Mouse (Mus musculus) forebrain, embryonic 16.5 days (tissue): ENCODE results near the gene Borcs6. TPM values are rescaled to one million over a fixed set of nuclear protein-coding genes. Genes with fewer than 3 reads are reported as not detected.

ENCODE experiments used
- ATAC-seq: fragments of 200-750 bp; cut with Nextera tagmentation; 2 replicates; pipeline ENCODE4 v1.8.0; 2017; ENCODE audit warnings: mild to moderate bottlenecking, moderate library complexity
- H3K27ac ChIP-seq: fragments of 300-500 bp; sonication (generic); 2 replicates; pipeline ENCODE4 v1.5.1; 2014; ENCODE audit warnings: low read length, control low read depth
- H3K27me3 ChIP-seq: fragments of 300-500 bp; sonication (generic); replicated peaks from 2 replicates; pipeline ENCODE4 v1.6.1; 2014; ENCODE audit warnings: low read length; ENCODE audit not compliant: control insufficient read depth, insufficient read depth
- H3K36me3 ChIP-seq: fragments of 300-500 bp; sonication (generic); 2 replicates; pipeline ENCODE4 v1.6.1; 2014; ENCODE audit not compliant: control insufficient read depth, insufficient read depth
- H3K4me1 ChIP-seq: fragments of 300-500 bp; sonication (generic); replicated peaks from 2 replicates; pipeline ENCODE4 v1.6.1; 2014; ENCODE audit warnings: low read length; ENCODE audit not compliant: control insufficient read depth, insufficient read depth
- H3K4me2 ChIP-seq: fragments of 300-500 bp; sonication (generic); 2 replicates; pipeline ENCODE4 v1.6.1; 2014; ENCODE audit warnings: mild to moderate bottlenecking, low read length, control low read depth
- H3K4me3 ChIP-seq: fragments of 300-500 bp; sonication (generic); replicated peaks from 2 replicates; pipeline ENCODE4 v1.5.1; 2014; ENCODE audit warnings: mild to moderate bottlenecking, low read length, control low read depth
- H3K9ac ChIP-seq: fragments of 300-500 bp; sonication (generic); replicated peaks from 2 replicates; pipeline ENCODE4 v1.6.1; 2014; ENCODE audit warnings: low read depth, low read length, control low read depth
- H3K9me3 ChIP-seq: fragments of 300-500 bp; sonication (generic); 2 replicates; pipeline ENCODE4 v1.6.1; 2016; ENCODE audit warnings: low read length; ENCODE audit not compliant: control insufficient read depth
- WGBS: fragments of 180-500 bp; shearing (Covaris S2); extraction: QIAGEN DNeasy Blood & Tissue Kit; methylation state at CpG from one replicate; pipeline ENCODE4 v1.1.7; 2014; 5-methylcytosine and 5-hydroxymethylcytosine counted together
- polyA plus RNA-seq: library from polyadenylated mRNA; unstranded; fragments of >200 nt; fragmentation: Nextera tagmentation; extraction: Ambion mirVana; gene quantifications from 2 replicates; pipeline ENCODE4 v1.2.1, GENCODE M21; 2015

Borcs6 gene
- polyA plus RNA-seq, 1 experiment from 2014 or later = 11.4 TPM

GRCm38 (mm10) chr11:69107676-69108075, 48.2 kb downstream of the Borcs6 start:
- Histone ChIP-seq H3K27ac (no peak overlapping the region), H3K27me3 (no peaks in the 10 kb centered on the region), H3K9ac (no peak overlapping the region), H3K4me2 (no peak overlapping the region), H3K4me1 (0 out of 2 replicates have a peak, but pooled peaks cover 3% of the 10 kb centered on the region), H3K9me3 (no peaks in the 10 kb centered on the region), H3K4me3 (no peak overlapping the region), H3K36me3 (peaks cover 28% of the 10 kb centered on the region)
- no peak for ATAC-seq
- WGBS = 89% methylated on average over 11 of the region's 11 CpGs

- Histone ChIP-seq H3K4me3 (no peak overlapping the region), H3K4me2 (no peak overlapping the region), H3K4me1 (0 out of 2 replicates have a peak, but pooled peaks cover 3% of the 10 kb centered on the region), H3K9me3 (no peaks in the 10 kb centered on the region), H3K36me3 (peaks cover 28% of the 10 kb centered on the region), H3K27ac (no peak overlapping the region), H3K9ac (no peak overlapping the region), H3K27me3 (no peaks in the 10 kb centered on the region)
- no peak for ATAC-seq
- WGBS = 91% methylated on average over 9 of the region's 9 CpGs
Observed at GRCm38 (mm10) chr11:69108223-69108622, 48.7 kb downstream of the Borcs6 start.

DNA sequence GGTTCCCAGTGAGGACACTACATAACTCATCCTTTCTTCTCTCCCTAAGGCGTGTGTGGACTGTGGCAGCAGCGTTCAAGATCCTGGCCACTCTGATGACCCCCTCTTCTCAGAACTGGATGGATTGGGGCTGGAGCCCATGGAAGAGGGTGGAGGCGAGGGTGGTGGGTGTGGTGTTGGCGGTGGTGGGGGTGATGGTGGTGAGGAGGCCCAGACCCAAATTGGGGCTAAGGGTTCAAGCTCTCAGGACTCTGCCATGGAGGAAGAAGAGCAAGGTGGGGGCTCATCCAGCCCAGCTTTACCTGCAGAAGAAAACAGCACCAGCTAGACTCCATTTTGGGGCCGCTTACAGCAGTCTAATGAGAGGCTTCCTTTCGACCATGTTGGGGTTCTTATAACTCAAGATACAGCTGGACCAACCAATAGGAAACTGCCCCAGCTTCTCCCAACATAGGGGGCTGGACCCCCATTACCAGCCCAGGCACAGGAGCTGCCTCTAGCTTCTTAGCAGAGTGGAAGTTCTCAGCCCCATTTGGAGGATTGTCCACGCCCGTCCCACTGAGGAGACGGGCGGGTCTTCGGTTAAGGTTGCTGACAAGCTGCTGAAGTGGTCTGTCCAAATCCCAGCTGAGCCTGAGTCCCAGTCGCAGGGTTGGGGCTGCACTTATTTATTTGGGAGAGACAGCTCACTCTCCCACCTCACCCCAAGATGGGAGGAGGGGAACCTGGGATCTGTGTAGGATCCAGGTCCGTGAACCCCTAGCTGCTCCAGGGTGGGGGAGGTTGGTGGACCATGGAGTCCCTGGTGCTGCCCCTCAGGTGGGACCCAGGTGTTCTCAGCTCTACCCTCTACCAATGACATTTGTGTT, 49.7 kb downstream of the Borcs6 start:
- ATAC-seq = no peak; the same call in 1 of the 2 replicates
- H3K36me3 ChIP-seq = peaks cover 17% of the 10 kb centered on the region
- no peak overlapping the region for H3K27ac ChIP-seq
- H3K27me3 ChIP-seq = no peaks in the 10 kb centered on the region
- H3K4me2 ChIP-seq = no peak overlapping the region
- H3K4me1 ChIP-seq = 0 out of 2 replicates have a peak, but pooled peaks cover 3% of the 10 kb centered on the region
- H3K9me3 ChIP-seq = no peaks in the 10 kb centered on the region
- H3K4me3 ChIP-seq = no peak overlapping the region
- H3K9ac ChIP-seq = no peak overlapping the region
- 79% methylated on average over 13 of the region's 13 CpGs for WGBS

DNA sequence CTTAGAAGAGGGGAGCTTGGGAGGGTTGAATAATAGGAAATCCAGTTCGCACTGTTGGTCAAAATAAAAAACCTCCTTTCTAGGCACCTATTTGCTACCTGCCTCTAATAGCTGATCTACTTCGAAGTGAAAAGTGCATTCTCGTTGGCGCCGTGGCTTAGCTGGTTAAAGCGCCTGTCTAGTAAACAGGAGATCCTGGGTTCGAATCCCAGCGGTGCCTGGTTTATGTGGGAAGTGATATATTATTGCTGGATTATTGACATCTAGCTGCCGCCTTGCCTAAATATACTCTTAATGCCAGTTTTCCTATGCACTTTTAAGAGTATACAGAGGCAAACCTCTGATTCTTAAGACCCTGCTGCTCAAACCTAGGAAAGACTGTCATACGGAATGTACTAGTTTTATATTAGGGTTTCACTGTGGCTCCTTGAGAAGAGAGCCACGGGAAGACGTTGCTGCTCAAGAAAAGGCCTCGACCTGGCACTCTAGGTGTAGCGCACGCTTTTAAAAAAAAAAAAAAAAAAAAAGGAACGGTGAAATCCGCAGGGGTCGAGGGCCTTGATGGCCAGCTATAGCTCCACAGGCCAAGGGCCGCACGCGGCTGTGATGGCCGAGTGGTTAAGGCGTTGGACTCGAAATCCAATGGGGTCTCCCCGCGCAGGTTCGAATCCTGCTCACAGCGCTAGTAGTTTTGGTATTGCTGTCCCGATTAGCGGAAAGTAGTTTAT, 51.0 kb downstream of the Borcs6 start:
- Histone ChIP-seq H3K4me3 (peak overlapping the region; percentile 46), H3K4me1 (0 out of 2 replicates have a peak, but pooled peaks cover 3% of the 10 kb centered on the region), H3K36me3 (peaks cover 13% of the 10 kb centered on the region), H3K4me2 (peak overlapping the region; percentile 56), H3K27me3 (no peaks in the 10 kb centered on the region), H3K9ac (peak overlapping the region; percentile 20; the same call in 1 of the 2 replicates), H3K27ac (no peak overlapping the region), H3K9me3 (no peaks in the 10 kb centered on the region)
- ATAC-seq = peak; percentile 73
- under 1% methylated on average over 30 of the region's 30 CpGs for WGBS

Other genes with a start within 250 kb of the Borcs6 start
- 96.8 and 100 TPM in 2 replicates for gene Ndel1, start 187.9 kb upstream of the Borcs6 start, polyA plus RNA-seq
- gene Rnf222, start 171.2 kb upstream of the Borcs6 start, polyA plus RNA-seq = not detected in 2 replicates
- 554 and 607 TPM in 2 replicates for gene Rpl26, start 158.1 kb upstream of the Borcs6 start, polyA plus RNA-seq
- gene Odf4, start 132.6 kb upstream of the Borcs6 start, polyA plus RNA-seq = 0.35 TPM in 1 of 2 replicates, not detected in the other
- 8.2 and 12.8 TPM in 2 replicates for gene Arhgef15, start 102.2 kb upstream of the Borcs6 start, polyA plus RNA-seq
- gene Slc25a35, start 91.6 kb upstream of the Borcs6 start, polyA plus RNA-seq = 0.86 and 1.0 TPM in 2 replicates
- 28.9 and 34.5 TPM in 2 replicates for gene Rangrf, start 84.5 kb upstream of the Borcs6 start, polyA plus RNA-seq
- gene Pfas, start 51.3 kb upstream of the Borcs6 start, polyA plus RNA-seq = 21.7 and 24.7 TPM in 2 replicates
- gene Ctc1, start 43.8 kb upstream of the Borcs6 start, polyA plus RNA-seq = 70.1 and 79.1 TPM in 2 replicates
- gene Aurkb, start 14.1 kb upstream of the Borcs6 start, polyA plus RNA-seq = 56.7 and 68.2 TPM in 2 replicates
- 43.7 and 48.4 TPM in 2 replicates for gene Tmem107, start 11.1 kb downstream of the Borcs6 start, polyA plus RNA-seq
- gene Vamp2, start 28.8 kb downstream of the Borcs6 start, polyA plus RNA-seq = 217 and 259 TPM in 2 replicates
- gene Per1, start 35.5 kb downstream of the Borcs6 start, polyA plus RNA-seq = 11.8 and 12.1 TPM in 2 replicates
- gene Hes7, start 60.7 kb downstream of the Borcs6 start, polyA plus RNA-seq = 0.26 and 0.67 TPM in 2 replicates
- gene 9130213A22Rik, start 62.9 kb downstream of the Borcs6 start, polyA plus RNA-seq = 0.39 and 0.71 TPM in 2 replicates
- gene Aloxe3, start 66.2 kb downstream of the Borcs6 start, polyA plus RNA-seq = 2.8 and 3.5 TPM in 2 replicates
- gene Alox12b, start 97.3 kb downstream of the Borcs6 start, polyA plus RNA-seq = 0.12 TPM in 1 of 2 replicates, not detected in the other
- 0.29 TPM in 1 of 2 replicates, not detected in the other for gene Alox8, start 138.1 kb downstream of the Borcs6 start, polyA plus RNA-seq
- gene Gucy2e, start 177.3 kb downstream of the Borcs6 start, polyA plus RNA-seq = 0.56 and 0.68 TPM in 2 replicates